Mouse (Mus musculus): ENCODE measurements around the gene Copz2.

DNA sequence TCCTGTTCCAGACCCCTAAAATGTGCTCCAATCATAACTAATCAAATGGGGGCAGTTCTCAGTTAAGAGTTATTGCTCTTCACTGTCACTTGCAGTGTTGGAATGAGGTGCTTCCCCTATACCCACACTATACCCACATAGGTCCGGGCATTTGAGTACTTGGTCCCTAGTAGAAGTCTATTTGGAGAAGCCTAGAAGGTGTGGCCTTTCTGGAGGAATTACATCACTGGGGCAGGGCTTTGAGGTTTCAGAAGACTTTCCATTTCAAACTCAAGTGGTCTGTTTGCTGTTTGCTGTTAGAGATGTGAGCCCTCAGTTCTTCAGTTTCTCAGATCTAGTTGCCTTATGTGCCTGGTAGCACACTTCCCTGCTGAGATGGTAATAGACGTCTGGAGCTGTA, 16.7 kb upstream of the Copz2 start:
- TF ChIP-seq POLR2A (IDR thresholded peaks at IDR 0.05; ENCODE audit: extremely low read depth, insufficient read depth, low read length) (no peak), CTCF (IDR thresholded peaks at IDR 0.05; ENCODE audit: low read depth, low read length) (no peak)
